Mouse (Mus musculus) gonadal fat pad, adult 2 months (tissue): ENCODE measurements around the gene Smyd2. TPM values are rescaled to one million over a fixed set of nuclear protein-coding genes. Genes with fewer than 3 reads are reported as not detected.

Source experiments
- polyA plus RNA-seq: library from polyadenylated mRNA; depleted of rRNA; stranded (reverse); fragments of >200 nt; gene quantifications from 2 replicates; pipeline ENCODE4 v1.2.3, GENCODE M21; 2012; rRNA removed

The Smyd2 gene
- polyA plus RNA-seq, 1 experiment = 51.5 TPM

Other genes starting within 250 kb of the Smyd2 start
- gene Cenpf, start 234.3 kb downstream of the Smyd2 start, polyA plus RNA-seq = 0.27 and 0.32 TPM in 2 replicates
- gene Ptpn14, start 194.1 kb downstream of the Smyd2 start, polyA plus RNA-seq = 10.4 and 11.5 TPM in 2 replicates
- 0.66 and 0.86 TPM in 2 replicates for gene Prox1, start 248.4 kb upstream of the Smyd2 start, polyA plus RNA-seq